Mouse (Mus musculus) MEL (cell line): ENCODE results near the gene Tmem108.

Experiments used
- CHD2 ChIP-seq: IDR thresholded peaks from 2 replicates; pipeline ENCODE4 v1.6.1; 2011; ENCODE audit warnings: low read length, improper control_type of control experiment
- CTCF ChIP-seq, 3 experiments: IDR thresholded peaks in 2 of 3; conservative IDR thresholded peaks in 1 of 3; 2 replicates each; pipeline ENCODE4 v1.5.1; 2011 to 2012; ENCODE audit warnings: low read length in 3 of 3, low read depth in 2 of 3, mild to moderate bottlenecking in 2 of 3, improper control_type of control experiment in 1 of 3, inconsistent platforms in 1 of 3, mixed read lengths in 1 of 3, moderate library complexity in 1 of 3; ENCODE audit not compliant: control insufficient read depth in 1 of 3, insufficient read depth in 1 of 3, poor library complexity in 1 of 3, severe bottlenecking in 1 of 3
- MYC ChIP-seq: IDR thresholded peaks from 2 replicates; pipeline ENCODE4 v1.6.1; 2011; ENCODE audit warnings: low read depth, mild to moderate bottlenecking, low read length, improper control_type of control experiment, moderate library complexity
- POLR2A ChIP-seq, 2 experiments: IDR thresholded peaks; 2 replicates each; pipeline ENCODE4 v1.6.1; 2011 to 2012; ENCODE audit warnings: low read length in 2 of 2, mild to moderate bottlenecking in 2 of 2, control low read depth in 1 of 2, improper control_type of control experiment in 1 of 2, low read depth in 1 of 2, moderate library complexity in 1 of 2; ENCODE audit not compliant: control insufficient read depth in 1 of 2, insufficient read depth in 1 of 2, poor library complexity in 1 of 2
- RAD21 ChIP-seq: IDR thresholded peaks from 2 replicates; pipeline ENCODE4 v1.6.1; 2011; ENCODE audit warnings: mild to moderate bottlenecking, low read depth, low read length, improper control_type of control experiment
- USF1 ChIP-seq: IDR thresholded peaks from 2 replicates; pipeline ENCODE4 v1.6.1; 2014; ENCODE audit warnings: low read depth, mild to moderate bottlenecking, inconsistent platforms, low read length, improper control_type of control experiment, moderate library complexity
- ZMIZ1 ChIP-seq: IDR thresholded peaks from 2 replicates; pipeline ENCODE4 v1.6.1; 2012; ENCODE audit warnings: low read depth, mild to moderate bottlenecking, inconsistent platforms, low read length, improper control_type of control experiment, moderate library complexity

GRCm38 (mm10) chr9:103721081-103721480 is 40.6 kb downstream of the Tmem108 start:
- TF ChIP-seq MYC, result no peak
- TF ChIP-seq USF1, result no peak
- TF ChIP-seq ZMIZ1, result no peak
- no peak for TF ChIP-seq CTCF (IDR thresholded peaks at IDR 0.05 in 2 of 3, conservative IDR thresholded peaks at IDR 0.05 in 1 of 3; ENCODE audit: control insufficient read depth in 1 of 3, insufficient read depth in 1 of 3, low read depth in 2 of 3, low read length in 3 of 3, poor library complexity in 1 of 3, severe bottlenecking in 1 of 3)
- no peak for TF ChIP-seq POLR2A (IDR thresholded peaks at IDR 0.05; ENCODE audit: control insufficient read depth in 1 of 2, insufficient read depth in 1 of 2, low read depth in 1 of 2, low read length in 2 of 2, poor library complexity in 1 of 2)
- no peak for TF ChIP-seq RAD21
- TF ChIP-seq CHD2, result no peak
